Mouse (Mus musculus): ENCODE data around the gene Ube2g2.

- no peak for TF ChIP-seq CTCF (IDR thresholded peaks at IDR 0.05; ENCODE audit: control insufficient read depth, insufficient read depth, insufficient read length)
- TF ChIP-seq MAX (IDR thresholded peaks at IDR 0.05) = no peak
- no peak for TF ChIP-seq USF1 (IDR thresholded peaks at IDR 0.05; ENCODE audit: low read depth)
These were observed 1.0 kb downstream of the Ube2g2 start for GRCm38 (mm10) chr10:77623069-77623492.
